Mouse (Mus musculus) natural killer cell, adult 2 months (primary cell): ENCODE data around the gene Ptpro.

Experiments
- DNase-seq, 2 experiments: peaks; one replicate each; pipeline ENCODE4 v3.0.0; 2022; ENCODE audit warnings: low spot score in 2 of 2

The Ptpro gene

DNA sequence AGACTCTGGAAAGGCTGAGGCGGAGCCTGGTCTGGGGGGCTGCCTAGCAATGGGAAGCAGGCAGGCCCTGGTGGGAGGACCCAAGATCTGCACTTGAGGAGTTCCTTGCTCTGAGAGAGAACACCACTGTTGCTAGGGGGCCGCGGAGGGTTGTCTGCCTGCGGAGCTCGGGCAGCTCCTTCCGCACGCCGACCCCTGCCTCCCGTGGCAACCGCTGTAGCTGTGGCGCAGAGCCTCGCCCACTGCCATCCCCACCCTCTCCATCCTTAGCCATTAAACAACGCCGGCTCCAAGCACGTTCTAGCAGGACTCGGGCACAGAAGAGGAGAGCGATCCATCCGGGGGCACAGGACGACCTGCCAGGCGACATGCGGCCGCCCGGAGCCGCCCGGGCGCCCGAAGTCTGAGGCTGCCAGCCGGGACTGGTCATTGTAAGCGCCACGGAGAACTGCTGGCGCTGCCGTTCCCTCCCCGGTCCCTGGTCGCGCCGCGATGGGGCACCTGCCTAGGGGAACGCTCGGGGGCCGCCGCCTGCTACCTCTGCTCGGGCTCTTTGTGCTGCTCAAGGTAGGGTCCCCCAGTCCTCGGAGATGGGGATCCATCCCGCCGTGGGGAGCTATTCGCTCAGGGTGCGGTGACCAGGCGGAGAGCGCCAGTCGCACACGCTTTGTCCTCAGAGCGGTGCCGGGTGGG, at the start of gene Ptpro:
Ptpro (plus strand) TSS at position 126 of the 693 bp plus-strand sequence.
- DNase-seq = no peak

DNA sequence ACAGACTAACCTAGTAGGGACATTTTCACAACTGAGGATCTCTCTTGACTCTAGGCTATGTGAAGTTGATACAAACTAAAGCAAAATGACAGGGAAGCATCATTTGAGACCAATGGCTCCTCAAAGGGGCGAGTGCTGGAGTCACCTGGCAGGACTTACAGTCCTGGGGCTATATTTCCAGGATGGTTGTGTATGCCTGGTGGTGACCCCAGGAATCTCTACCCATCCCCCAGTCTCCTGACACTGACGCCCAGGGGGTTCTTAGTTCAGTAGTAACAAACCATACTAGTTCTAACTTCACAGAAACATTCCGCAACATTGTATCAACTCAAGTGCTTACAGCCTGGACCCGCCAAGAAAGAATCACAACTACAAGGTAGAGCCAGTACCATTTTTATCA, 49.5 kb upstream of the Ptpro start:
- no peak for DNase-seq

DNA sequence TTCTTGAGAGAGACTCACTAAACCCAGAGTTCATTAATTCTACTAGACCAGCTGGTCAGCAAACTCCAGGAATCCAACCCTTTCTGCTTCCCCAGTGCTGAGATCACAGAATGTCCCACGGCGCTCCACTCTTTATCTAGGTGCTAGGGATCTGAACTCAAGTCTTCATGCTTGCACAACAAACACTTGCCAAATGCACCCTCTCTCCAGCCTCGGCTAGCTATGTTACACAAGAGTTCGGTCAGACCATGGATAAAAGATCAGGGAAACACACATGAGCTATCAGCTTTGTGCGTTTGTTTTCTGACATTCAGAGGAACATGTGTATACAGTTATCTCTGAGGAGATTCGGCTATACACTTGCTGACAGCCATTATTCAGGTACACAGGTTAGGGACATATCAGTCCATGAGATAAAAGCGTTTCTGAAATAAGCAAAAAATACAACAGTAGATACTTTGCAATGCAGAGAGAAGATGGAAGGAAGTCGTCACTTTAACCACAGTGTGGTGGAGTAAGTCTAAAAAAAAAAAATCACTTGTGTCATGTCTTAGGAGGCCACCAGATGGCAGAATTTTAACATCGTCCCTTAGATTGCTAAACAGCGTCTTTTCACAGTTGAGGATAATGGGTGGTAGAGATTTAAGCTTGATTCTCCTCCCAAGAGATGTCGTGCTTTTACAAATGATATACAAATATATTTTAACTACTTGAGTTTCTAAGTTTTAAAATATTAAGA, 46.3 kb upstream of the Ptpro start:
- no peak for DNase-seq

GRCm38 (mm10) chr6:137207126-137207525, 45.0 kb upstream of the Ptpro start:
- no peak for DNase-seq

DNA sequence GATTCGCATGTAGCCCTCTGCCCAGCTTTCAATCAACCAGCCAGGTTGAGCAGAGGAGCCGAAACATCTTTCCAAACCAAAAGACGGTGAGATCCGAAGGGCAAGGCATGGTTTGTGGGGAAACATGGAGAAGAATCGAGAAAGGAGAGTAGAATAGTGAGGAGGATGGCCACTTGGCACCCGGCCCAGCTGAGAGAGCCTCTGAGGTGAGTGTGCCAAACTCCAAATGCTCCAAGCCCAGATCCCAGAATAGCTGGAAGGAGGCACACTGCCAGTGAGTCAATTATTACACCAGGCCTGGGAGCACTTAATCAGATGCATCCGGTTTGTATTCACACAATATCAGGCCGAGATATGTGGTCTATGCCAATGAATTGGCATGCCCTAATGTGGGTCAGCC, 42.1 kb upstream of the Ptpro start:
- no peak for DNase-seq

GRCm38 (mm10) chr6:137210991-137211390, 41.1 kb upstream of the Ptpro start:
- no peak for DNase-seq

GRCm38 (mm10) chr6:137211441-137211840, 40.7 kb upstream of the Ptpro start:
- DNase-seq = no peak

DNA sequence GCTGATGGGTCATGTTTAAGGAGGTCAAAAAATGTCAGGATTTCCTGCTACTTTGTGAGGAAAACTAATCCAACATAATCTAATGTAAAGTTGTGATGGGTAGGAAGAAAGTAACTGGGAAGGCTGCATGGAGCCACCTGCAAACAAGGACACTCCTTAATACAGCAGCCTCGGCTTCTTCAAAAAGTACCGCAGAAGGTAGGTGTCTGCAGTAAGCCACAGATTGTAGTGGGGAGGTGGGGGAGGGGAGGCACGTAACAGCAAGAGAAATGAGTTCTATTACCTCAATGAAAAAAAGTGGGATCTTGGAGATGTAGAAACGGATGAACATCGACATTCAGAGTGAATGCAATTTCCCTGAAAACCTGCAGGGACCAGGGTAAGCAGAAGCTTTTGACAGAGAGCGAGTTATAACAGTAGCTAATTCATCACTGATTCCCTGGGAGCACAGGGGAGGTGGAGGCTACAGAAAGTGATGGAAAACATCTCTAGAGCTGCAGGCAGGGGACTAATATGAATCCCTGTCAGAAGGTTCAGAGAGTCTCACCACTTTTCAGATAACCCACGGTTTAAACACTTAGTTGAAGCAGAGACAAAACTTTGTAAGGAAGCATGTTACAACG, 34.2 kb upstream of the Ptpro start:
- no peak for DNase-seq

DNA sequence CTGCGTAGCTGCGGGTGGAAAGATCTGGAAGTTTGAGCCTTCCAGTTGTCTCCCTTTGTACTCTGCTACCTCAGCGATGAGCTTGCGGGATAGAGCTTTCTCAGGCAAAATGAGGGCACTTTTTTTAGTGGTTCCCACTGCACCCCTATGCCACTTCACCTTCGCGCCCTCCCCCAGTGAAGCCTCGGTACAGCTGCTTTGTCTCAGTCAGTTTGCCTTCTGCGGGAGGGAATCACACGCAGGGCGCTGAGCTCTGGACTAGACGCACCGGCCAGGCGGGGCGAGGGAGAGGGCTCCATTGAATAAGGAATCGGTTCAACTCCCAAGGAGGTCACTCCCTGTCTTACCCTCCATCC, 746 bp downstream of the Ptpro start:
- DNase-seq = no peak

DNA sequence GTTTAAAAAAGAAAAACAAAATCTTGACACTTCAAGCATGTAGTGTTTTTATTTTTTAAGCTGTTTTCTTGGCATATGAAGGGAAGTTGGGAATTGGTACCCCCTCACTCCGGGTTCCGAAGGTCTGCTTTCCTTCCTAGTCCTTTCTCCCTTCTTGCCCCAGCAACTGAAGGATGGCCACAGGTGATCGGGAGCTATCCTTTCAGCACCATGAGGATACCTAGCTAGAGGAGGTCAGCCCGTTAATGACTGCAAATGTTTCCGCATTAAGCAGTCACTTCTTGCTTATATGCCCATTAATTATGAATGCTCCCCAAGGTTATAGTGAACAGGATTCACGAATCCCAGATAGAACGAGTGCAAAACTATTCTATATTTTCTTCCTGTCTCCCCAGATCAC, 1.3 kb downstream of the Ptpro start:
- no peak for DNase-seq

- DNase-seq = no peak
Measured at GRCm38 (mm10) chr6:137261033-137261432, 8.9 kb downstream of the Ptpro start.

GRCm38 (mm10) chr6:137262087-137262486, 10.0 kb downstream of the Ptpro start:
- DNase-seq = no peak

DNA sequence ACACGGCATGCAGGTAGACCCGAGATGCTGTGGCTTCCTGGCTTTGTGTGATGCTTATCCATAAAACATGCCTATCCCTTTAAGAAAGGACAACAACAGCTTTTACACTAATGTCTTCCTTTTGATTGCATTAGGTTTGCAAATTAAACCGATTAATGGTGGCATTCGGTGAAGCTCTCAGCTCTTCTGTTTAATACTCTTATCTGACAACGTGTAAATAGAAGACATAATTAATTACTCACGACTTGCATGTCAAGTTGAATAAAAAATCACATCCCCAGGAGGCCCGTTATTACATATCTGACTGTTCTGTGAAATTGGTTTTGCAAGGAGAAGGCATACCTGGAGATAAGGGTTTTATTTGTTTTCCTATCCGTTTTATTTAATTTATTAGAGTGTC, 15.9 kb downstream of the Ptpro start:
- DNase-seq = no peak

DNA sequence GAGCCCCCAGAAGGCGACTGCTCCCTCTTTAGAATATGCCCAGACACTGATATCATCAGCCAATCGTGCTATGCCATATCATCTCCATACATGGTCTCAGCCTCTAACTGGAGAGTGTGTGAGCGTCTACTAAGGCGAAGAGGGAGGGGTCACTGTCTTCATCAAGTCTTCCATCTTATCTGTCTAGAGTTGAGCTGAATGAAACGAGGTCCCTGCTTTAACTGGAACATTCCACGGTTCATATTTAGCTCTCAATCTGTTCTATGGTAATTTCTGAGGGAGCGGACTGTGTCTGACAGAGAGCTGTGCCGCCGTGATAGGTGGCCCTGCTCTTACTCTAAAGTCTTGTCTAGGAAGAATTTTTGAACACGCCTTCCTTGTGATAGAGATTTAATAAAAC, 16.5 kb downstream of the Ptpro start:
- DNase-seq = no peak

DNA sequence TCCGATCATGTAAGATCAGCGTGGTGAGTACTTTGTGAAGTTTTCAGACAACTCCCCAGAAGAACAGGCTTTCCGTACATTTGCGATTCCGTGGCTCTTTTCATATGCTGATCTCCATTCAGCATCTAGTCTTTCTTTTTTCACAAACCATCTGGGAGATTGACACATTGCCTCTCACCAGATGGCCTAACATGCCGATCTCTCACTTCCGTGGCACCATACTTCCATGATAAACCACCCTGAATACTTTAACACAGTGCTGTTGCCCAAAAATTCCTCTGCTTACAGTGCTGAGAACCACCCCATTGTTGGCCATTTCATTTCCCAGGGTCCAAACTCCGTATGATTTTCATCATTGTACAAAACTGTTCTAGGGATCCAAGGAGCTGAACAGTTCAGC, 20.4 kb downstream of the Ptpro start:
- no peak for DNase-seq

- no peak for DNase-seq
Measured at GRCm38 (mm10) chr6:137277587-137277994, 25.5 kb downstream of the Ptpro start.

DNA sequence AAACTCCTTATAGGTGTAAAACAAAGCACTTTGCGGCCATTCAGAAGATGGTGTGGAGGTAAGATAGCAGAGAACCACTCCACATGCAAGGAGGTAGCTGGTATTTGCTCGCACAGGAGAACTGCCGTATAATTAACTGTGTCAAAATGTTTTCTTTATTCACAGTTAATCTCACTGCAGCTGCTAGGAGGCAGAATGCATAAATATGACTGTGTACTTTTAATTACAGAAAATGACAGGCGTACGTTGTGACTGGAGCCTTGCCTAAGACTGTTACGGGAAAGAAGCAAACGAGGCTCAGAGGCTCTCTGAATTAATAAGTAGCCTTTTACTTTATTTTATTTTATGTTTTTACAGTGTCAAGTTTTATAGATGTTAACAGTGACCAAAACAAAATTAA, 27.5 kb downstream of the Ptpro start:
- DNase-seq = no peak

DNA sequence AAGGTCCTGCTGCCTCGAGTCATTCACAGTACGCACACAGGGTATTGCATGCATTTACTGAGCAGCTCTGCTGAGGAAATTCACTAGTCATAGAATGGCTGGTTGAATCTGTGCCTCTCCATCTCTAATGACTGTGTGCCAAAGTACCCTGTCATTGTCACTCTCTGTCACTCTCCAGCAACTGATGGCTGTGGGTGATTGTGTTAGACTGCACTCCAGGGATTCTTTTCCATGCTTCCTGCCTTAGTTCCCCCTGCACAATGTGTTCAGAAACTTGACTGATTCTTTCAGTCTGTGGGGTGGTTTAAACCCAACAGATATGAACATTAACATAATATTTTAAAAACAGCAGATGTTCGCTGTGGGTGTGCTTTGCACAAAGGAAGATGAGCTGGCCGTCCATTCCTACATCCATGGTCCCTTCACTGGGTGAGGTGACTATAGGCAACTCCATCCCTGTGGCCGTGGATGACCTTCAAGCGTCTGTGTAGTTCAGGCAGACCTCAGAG, 29.5 kb downstream of the Ptpro start:
- no peak for DNase-seq

GRCm38 (mm10) chr6:137282050-137282449, 29.9 kb downstream of the Ptpro start:
- DNase-seq = no peak

DNA sequence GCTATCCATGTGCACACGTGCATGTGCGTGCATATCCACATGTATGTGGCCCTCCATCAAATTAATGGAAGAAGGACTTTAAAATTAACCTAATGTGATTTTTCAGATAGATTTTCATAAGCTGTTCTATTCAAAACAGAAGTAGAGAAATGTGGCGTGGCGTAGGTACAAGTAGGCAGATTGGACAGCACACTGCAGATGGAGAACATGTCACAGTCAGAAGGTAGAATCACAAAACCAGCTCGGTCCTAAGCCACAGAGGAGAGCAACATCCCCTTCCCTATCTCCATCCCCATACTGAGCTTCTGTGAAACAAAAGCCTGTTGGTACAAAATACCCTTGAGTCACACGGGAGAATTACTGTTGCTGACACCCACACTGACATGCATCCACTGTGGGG, 34.3 kb downstream of the Ptpro start:
- no peak for DNase-seq

DNA sequence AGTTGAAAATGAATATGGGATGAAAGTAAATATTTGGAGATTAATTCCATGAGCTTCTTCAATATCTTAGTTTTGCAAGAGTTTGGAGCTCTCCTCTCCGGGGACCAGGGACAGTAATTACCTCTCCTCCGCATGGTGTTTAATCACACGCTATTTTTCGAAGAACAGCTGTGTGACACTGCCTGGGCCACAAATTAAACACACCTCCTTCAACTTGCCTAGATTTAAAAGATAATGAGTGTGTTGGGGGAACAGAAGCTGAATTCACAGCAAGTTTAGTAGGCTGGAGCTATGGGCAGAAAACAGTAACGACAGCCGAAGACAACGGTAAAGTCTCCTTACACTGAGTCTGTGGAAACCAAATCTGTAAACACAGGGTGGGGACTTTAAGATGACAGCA, 35.7 kb downstream of the Ptpro start:
- DNase-seq = no peak

- DNase-seq = no peak
Measured at GRCm38 (mm10) chr6:137288264-137288663, 36.1 kb downstream of the Ptpro start.

GRCm38 (mm10) chr6:137292421-137292820, 40.3 kb downstream of the Ptpro start:
- no peak for DNase-seq
